Mouse (Mus musculus) C2C12 (cell line): ENCODE measurements around the gene Dock2.

Experiments used
- CTCF ChIP-seq: IDR thresholded peaks from one replicate; pipeline ENCODE4 v1.5.1; 2011; ENCODE audit not compliant: control insufficient read depth, insufficient read depth, insufficient read length
- MYOD1 ChIP-seq: IDR thresholded peaks from one replicate; pipeline ENCODE4 v1.6.1; 2011; ENCODE audit warnings: low read depth; ENCODE audit not compliant: control insufficient read depth, insufficient read length
- USF1 ChIP-seq: IDR thresholded peaks from one replicate; pipeline ENCODE4 v1.6.1; 2011; ENCODE audit warnings: low read depth, mild to moderate bottlenecking, control low read depth, moderate library complexity

DNA sequence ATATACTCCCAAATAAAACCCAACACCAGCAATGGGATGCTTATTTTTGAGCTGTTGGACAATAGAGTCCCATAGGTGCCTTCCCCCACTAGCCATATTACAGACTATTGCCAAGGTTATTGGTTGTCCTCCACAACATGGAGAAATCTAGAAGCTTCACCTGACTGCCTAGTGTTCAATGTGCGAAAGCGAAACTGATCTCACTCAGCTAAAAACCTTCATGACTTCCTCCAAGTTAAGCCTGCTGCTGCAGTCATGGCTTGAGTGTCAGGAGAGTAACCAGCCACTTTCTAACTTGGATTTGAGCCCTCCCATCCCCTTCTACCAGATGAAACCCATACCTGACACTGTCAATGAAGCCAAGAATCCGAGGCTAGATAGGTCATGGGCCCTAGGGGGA, 44.1 kb upstream of the Dock2 start:
- TF ChIP-seq USF1 (no peak), CTCF (no peak), MYOD1 (no peak)
